Mouse (Mus musculus): Measurements from ENCODE around the gene Plac8. TPM values are rescaled to one million over a fixed set of nuclear protein-coding genes. Genes with fewer than 3 reads are reported as not detected.

Plac8 gene
- polyA plus RNA-seq, 1 experiment from 2014 or later = 58.2 TPM

DNA sequence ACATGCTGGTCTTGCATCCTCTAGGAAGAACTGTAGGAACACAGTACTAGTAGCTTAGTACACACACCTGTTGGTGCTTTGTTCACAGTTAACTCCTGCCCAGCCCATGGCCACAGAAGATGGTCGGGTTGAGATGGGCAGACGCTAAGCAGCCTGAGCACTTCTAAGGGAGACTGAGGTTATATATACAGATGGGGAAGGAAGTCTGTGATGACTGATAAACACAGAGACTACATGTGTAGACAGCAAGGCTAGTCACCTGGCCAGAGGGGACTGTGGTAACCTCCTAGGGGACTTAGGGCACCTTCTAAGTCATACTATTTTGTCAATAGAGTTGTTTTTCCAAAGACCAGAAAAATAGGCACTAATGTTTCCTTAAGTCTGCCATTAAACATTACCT, 29.8 kb upstream of the Plac8 start:
- no peak overlapping the region for H3K4me3 ChIP-seq (ENCODE audit: low read depth, low read length)
- ATAC-seq (ENCODE audit: low read depth) = no peak

DNA sequence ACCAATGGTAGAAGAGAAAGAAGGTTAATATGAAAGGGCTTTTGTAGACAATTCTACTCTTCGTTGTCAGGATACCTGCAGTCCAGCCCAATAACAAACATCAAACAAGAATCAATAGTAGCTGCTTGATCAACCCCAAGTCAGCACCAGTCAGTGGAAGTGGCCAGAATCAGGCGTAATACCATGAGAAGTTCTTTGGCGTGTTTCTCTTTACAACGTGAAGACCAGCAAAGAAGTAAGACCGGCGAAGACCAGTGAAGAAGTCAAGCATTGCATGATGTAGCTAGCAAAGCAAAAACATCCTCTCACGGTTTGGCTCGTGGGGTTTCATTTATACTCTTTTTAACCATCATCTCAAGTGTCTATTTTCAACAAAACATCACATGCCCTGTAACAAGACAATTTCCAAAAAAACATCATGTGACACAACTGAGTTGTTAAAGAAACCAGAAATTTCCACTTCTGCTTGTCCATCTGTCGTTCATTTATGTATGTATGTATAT, 27.0 kb upstream of the Plac8 start:
- Histone ChIP-seq H3K36me3 (ENCODE audit: control insufficient read depth, insufficient read depth) (no peaks in the 10 kb centered on the region), H3K9ac (ENCODE audit: low read depth, low read length) (no peak overlapping the region), H3K4me3 (ENCODE audit: low read depth, low read length) (no peak overlapping the region), H3K4me2 (ENCODE audit: low read depth, low read length) (no peak overlapping the region), H3K9me3 (replicated peaks; ENCODE audit: control insufficient read depth, low read length) (no peaks in the 10 kb centered on the region), H3K27me3 (ENCODE audit: control insufficient read depth, insufficient read depth, low read depth, low read length) (no peaks in the 10 kb centered on the region), H3K4me1 (ENCODE audit: control insufficient read depth, low read depth, low read length) (no peaks in the 10 kb centered on the region), H3K27ac (ENCODE audit: low read length) (no peak overlapping the region)
- no peak for ATAC-seq (ENCODE audit: low read depth)
- WGBS (ENCODE audit: insufficient replicate concordance) = 77% methylated on average over 9 of the region's 9 CpGs

More for the DNA sequence above, 29.8 kb upstream of the Plac8 start:
- Histone ChIP-seq H3K27me3 (ENCODE audit: control insufficient read depth, insufficient read depth, low read depth, low read length) (no peaks in the 10 kb centered on the region), H3K9ac (ENCODE audit: low read depth, low read length) (no peak overlapping the region), H3K27ac (ENCODE audit: low read length) (no peak overlapping the region), H3K4me2 (ENCODE audit: low read depth, low read length) (no peak overlapping the region), H3K9me3 (replicated peaks; ENCODE audit: control insufficient read depth, low read length) (no peaks in the 10 kb centered on the region), H3K4me1 (ENCODE audit: control insufficient read depth, low read depth, low read length) (no peaks in the 10 kb centered on the region; the same call in 1 of the 2 replicates), H3K36me3 (ENCODE audit: control insufficient read depth, insufficient read depth) (no peaks in the 10 kb centered on the region)
- 26% methylated on average over 2 of the region's 2 CpGs for WGBS (ENCODE audit: insufficient replicate concordance)

DNA sequence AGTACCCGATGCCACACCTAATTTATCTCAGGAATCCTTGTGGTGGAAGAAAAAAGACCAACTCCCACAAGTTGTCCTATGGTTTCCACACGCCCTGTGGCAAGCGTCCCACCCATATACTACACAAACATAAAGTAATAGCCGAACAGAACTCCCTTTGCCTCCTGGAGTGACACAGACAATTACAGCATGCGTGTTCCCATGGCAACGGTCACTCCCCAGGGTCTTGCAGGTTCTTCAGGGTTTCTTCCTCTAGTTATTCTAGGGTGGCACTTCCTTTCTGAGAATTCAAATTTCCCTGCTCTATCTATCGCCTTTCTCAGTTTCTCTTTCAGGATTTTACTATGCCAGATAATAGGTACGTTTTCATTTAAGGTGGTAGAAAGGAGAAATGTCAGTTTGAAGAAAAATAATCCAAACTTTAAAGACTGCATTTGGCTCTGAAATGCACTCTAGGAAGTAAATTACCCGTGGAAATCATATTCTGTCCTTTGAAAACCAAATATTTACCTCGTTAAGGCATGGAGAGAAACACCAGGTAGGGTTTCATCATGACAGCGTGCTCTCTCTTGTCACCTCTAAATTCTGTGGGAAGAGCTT, 25.9 kb upstream of the Plac8 start:
- H3K4me1 ChIP-seq (ENCODE audit: control insufficient read depth, low read depth, low read length) = no peaks in the 10 kb centered on the region
- no peaks in the 10 kb centered on the region for H3K36me3 ChIP-seq (ENCODE audit: control insufficient read depth, insufficient read depth)
- WGBS (ENCODE audit: insufficient replicate concordance) = 36% methylated on average over 11 of the region's 11 CpGs
- H3K27ac ChIP-seq (ENCODE audit: low read length) = no peak overlapping the region
- no peak overlapping the region for H3K4me2 ChIP-seq (ENCODE audit: low read depth, low read length)
- H3K4me3 ChIP-seq (ENCODE audit: low read depth, low read length) = no peak overlapping the region
- no peak overlapping the region for H3K9ac ChIP-seq (ENCODE audit: low read depth, low read length)
- ATAC-seq (ENCODE audit: low read depth) = no peak
- H3K9me3 ChIP-seq (replicated peaks; ENCODE audit: control insufficient read depth, low read length) = no peaks in the 10 kb centered on the region
- no peaks in the 10 kb centered on the region for H3K27me3 ChIP-seq (ENCODE audit: control insufficient read depth, insufficient read depth, low read depth, low read length)

DNA sequence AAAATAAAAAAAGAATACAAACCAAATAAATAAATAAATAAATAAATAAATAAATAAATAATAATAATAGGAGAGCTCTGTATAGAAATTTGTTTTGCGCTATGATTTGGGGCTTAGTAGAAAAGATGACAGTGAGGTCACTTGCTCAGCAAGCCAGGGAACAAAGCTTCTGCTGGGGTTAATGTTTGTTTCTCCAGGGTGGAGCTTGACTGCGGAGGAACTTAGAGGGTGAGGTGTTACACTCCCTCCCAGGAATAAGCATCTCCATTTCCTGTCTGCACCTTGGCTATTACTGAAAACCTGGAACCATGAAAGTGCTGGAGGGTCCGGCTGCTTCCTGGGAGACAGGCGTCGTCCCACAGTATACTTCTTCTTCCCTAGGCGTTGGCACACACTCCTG, 24.0 kb upstream of the Plac8 start:
- H3K36me3 ChIP-seq (ENCODE audit: control insufficient read depth, insufficient read depth) = no peaks in the 10 kb centered on the region
- H3K9me3 ChIP-seq (replicated peaks; ENCODE audit: control insufficient read depth, low read length) = no peaks in the 10 kb centered on the region
- H3K27ac ChIP-seq (ENCODE audit: low read length) = no peak overlapping the region
- ATAC-seq (ENCODE audit: low read depth) = no peak
- 74% methylated on average over 6 of the region's 6 CpGs for WGBS (ENCODE audit: insufficient replicate concordance)
- H3K27me3 ChIP-seq (ENCODE audit: control insufficient read depth, insufficient read depth, low read depth, low read length) = no peaks in the 10 kb centered on the region
- H3K4me1 ChIP-seq (ENCODE audit: control insufficient read depth, low read depth, low read length) = no peaks in the 10 kb centered on the region
- no peak overlapping the region for H3K4me3 ChIP-seq (ENCODE audit: low read depth, low read length)
- H3K4me2 ChIP-seq (ENCODE audit: low read depth, low read length) = no peak overlapping the region
- H3K9ac ChIP-seq (ENCODE audit: low read depth, low read length) = no peak overlapping the region

DNA sequence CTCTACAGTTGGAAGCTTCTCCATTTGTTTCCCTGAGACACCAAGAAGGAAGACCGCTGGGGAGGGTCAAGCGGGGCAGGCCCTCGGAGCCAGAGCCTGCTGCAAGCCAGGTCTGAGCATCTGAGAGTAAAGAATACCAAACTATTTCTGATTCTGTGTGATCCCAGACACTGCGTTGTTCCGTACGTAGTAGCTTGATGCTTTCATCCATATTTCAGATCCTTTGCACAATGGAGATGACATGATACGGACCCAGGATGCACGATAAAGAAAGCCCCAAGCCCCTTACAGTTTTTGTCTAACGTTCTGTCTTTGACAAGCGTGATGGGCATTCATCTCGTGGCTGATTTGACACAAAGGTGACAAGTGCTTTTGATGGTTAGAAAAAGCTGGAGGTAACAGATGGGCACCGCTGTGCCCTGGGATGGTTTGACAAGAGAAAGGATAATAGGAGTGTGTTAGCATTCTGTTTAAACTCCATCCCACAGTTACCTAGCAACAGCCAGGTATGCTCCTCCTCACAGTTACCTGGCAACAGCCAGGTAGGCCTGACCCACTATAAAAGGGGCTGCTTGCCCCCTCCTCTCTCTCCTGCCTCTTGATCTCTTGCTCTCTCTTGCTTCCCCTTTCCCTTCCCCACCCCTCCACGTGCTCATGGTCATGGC, 22.9 kb upstream of the Plac8 start:
- Histone ChIP-seq H3K27me3 (ENCODE audit: control insufficient read depth, insufficient read depth, low read depth, low read length) (no peaks in the 10 kb centered on the region), H3K9ac (ENCODE audit: low read depth, low read length) (no peak overlapping the region), H3K36me3 (ENCODE audit: control insufficient read depth, insufficient read depth) (no peaks in the 10 kb centered on the region), H3K4me1 (ENCODE audit: control insufficient read depth, low read depth, low read length) (no peaks in the 10 kb centered on the region), H3K27ac (ENCODE audit: low read length) (no peak overlapping the region), H3K9me3 (replicated peaks; ENCODE audit: control insufficient read depth, low read length) (no peaks in the 10 kb centered on the region), H3K4me3 (ENCODE audit: low read depth, low read length) (no peak overlapping the region), H3K4me2 (ENCODE audit: low read depth, low read length) (no peak overlapping the region)
- 73% methylated on average over 13 of the region's 13 CpGs for WGBS (ENCODE audit: insufficient replicate concordance)
- no peak for ATAC-seq (ENCODE audit: low read depth)

DNA sequence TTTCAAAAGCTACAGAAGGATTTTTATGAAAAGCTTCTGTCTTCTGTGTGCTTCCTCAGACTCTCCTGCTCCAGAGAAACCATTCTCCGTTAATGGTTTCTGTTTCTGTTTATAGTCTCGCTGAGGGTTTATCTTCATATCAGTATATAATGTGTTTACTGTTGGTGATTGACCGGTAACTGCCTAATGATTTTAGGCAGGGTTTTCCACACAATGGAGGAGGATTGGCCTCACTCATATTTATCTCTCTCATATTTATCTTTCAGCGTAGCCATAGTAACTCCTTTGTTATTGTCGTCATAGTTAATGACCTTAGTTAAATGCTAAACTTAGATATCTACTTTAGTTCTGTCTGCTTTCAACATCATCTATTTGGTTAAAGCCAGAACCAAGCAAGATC, 18.5 kb upstream of the Plac8 start:
- Histone ChIP-seq H3K4me2 (ENCODE audit: low read depth, low read length) (no peak overlapping the region), H3K9me3 (replicated peaks; ENCODE audit: control insufficient read depth, low read length) (no peaks in the 10 kb centered on the region), H3K4me1 (ENCODE audit: control insufficient read depth, low read depth, low read length) (no peaks in the 10 kb centered on the region), H3K36me3 (ENCODE audit: control insufficient read depth, insufficient read depth) (no peaks in the 10 kb centered on the region), H3K9ac (ENCODE audit: low read depth, low read length) (no peak overlapping the region), H3K4me3 (ENCODE audit: low read depth, low read length) (no peak overlapping the region), H3K27me3 (ENCODE audit: control insufficient read depth, insufficient read depth, low read depth, low read length) (no peaks in the 10 kb centered on the region), H3K27ac (ENCODE audit: low read length) (no peak overlapping the region)
- WGBS (ENCODE audit: insufficient replicate concordance) = 49% methylated on average over 5 of the region's 5 CpGs
- no peak for ATAC-seq (ENCODE audit: low read depth)

DNA sequence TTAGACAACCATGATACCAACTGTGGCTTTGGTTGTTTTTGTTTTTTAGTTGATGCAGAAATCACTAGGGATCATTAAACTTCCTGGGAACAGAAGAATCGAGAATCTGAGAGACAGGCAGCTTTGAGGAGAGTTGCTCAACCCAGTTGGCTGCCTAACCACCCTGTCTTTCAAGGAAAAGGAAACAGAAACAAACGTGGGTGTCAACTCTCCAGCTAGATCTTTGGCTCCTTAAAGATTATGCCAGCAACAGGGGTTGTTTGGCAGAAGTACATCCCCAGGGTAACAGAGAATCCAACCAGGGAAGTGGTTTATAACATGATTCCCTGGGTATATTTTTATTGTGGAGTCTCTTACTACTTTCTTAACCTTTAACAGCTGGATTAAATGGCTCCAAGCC, 15.6 kb upstream of the Plac8 start:
- 18% methylated on average over 2 of the region's 2 CpGs for WGBS (ENCODE audit: insufficient replicate concordance)
- no peak overlapping the region for H3K27ac ChIP-seq (ENCODE audit: low read length)

DNA sequence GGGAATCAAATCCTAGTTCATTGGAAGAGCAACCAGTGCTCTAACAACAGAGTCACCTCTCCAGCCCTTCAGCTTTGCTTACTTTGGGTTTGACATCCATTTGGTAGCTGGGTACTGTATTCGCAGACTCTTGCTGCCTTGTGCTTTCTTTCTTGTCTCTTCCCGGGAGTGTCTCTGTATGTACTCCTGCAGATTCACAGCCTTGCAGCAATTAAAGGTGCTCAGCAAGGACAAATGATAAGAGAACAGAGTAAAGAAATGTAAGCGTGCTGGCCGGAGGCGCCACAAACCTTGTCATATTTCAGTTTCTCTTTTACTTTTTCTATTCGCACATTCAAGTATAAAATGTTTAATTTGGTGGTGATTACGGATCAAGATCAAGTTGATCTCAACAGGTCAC, 15.1 kb upstream of the Plac8 start:
- no peak overlapping the region for H3K9ac ChIP-seq (ENCODE audit: low read depth, low read length)
- H3K4me1 ChIP-seq (ENCODE audit: control insufficient read depth, low read depth, low read length) = peaks cover 2% of the 10 kb centered on the region; the same call in 1 of the 2 replicates
- H3K4me3 ChIP-seq (ENCODE audit: low read depth, low read length) = no peak overlapping the region
- H3K36me3 ChIP-seq (ENCODE audit: control insufficient read depth, insufficient read depth) = no peaks in the 10 kb centered on the region
- no peaks in the 10 kb centered on the region for H3K9me3 ChIP-seq (replicated peaks; ENCODE audit: control insufficient read depth, low read length)
- 65% methylated on average over 7 of the region's 7 CpGs for WGBS (ENCODE audit: insufficient replicate concordance)
- H3K27me3 ChIP-seq (ENCODE audit: control insufficient read depth, insufficient read depth, low read depth, low read length) = no peaks in the 10 kb centered on the region
- no peak for ATAC-seq (ENCODE audit: low read depth)
- no peak overlapping the region for H3K4me2 ChIP-seq (ENCODE audit: low read depth, low read length)
- no peak overlapping the region for H3K27ac ChIP-seq (ENCODE audit: low read length)

More for the DNA sequence above, 15.6 kb upstream of the Plac8 start:
- Histone ChIP-seq H3K9me3 (replicated peaks; ENCODE audit: control insufficient read depth, low read length) (no peaks in the 10 kb centered on the region), H3K36me3 (ENCODE audit: control insufficient read depth, insufficient read depth) (no peaks in the 10 kb centered on the region), H3K4me2 (ENCODE audit: low read depth, low read length) (no peak overlapping the region), H3K27me3 (ENCODE audit: control insufficient read depth, insufficient read depth, low read depth, low read length) (no peaks in the 10 kb centered on the region), H3K9ac (ENCODE audit: low read depth, low read length) (no peak overlapping the region), H3K4me1 (ENCODE audit: control insufficient read depth, low read depth, low read length) (peaks cover 2% of the 10 kb centered on the region; the same call in 1 of the 2 replicates), H3K4me3 (ENCODE audit: low read depth, low read length) (no peak overlapping the region)
- no peak for ATAC-seq (ENCODE audit: low read depth)

DNA sequence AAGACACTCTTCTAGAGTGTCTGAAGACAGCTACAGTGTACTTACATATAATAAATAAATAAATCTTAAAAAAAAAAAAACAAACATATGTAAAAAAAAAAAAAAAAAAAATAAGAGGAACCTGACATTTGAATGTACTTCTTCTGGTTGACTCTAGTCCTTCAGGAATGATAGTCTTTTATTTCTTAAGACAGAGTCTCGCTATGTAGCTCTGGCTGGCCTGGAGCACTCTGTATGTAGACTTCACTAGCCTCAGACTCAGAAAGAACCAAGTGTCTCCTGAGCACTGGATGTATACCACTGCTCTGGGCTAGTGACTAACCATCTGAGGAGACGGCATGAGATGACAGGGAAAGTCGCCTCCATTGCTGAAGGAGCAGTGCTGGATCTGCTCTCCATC, 13.6 kb upstream of the Plac8 start:
- no peaks in the 10 kb centered on the region for H3K9me3 ChIP-seq (replicated peaks; ENCODE audit: control insufficient read depth, low read length)
- WGBS (ENCODE audit: insufficient replicate concordance) = 75% methylated on average over 3 of the region's 3 CpGs
- H3K9ac ChIP-seq (ENCODE audit: low read depth, low read length) = no peak overlapping the region
- H3K4me2 ChIP-seq (ENCODE audit: low read depth, low read length) = no peak overlapping the region
- H3K4me1 ChIP-seq (ENCODE audit: control insufficient read depth, low read depth, low read length) = peaks cover 2% of the 10 kb centered on the region; the same call in 1 of the 2 replicates
- no peaks in the 10 kb centered on the region for H3K27me3 ChIP-seq (ENCODE audit: control insufficient read depth, insufficient read depth, low read depth, low read length)
- no peaks in the 10 kb centered on the region for H3K36me3 ChIP-seq (ENCODE audit: control insufficient read depth, insufficient read depth)
- no peak overlapping the region for H3K4me3 ChIP-seq (ENCODE audit: low read depth, low read length)
- no peak for ATAC-seq (ENCODE audit: low read depth)
- H3K27ac ChIP-seq (ENCODE audit: low read length) = no peak overlapping the region

All from liver, embryonic 16.5 days (tissue).